Mouse (Mus musculus): Measurements from ENCODE around the gene Hmga2. TPM values are rescaled to one million over a fixed set of nuclear protein-coding genes. Genes with fewer than 3 reads are reported as not detected.

The Hmga2 gene
- polyA plus RNA-seq, 1 experiment from 2014 or later = 7.8 TPM

- ATAC-seq (replicated peaks; ENCODE audit: low FRiP score, low read depth) (no peak), DNase-seq (ENCODE audit: low spot score) (no peak)
- WGBS = 77% methylated on average over 9 of the region's 9 CpGs
- no peak for TF ChIP-seq CTCF (IDR thresholded peaks at IDR 0.05; ENCODE audit: low read depth)
- Histone ChIP-seq H3K9ac (ENCODE audit: low read depth, low read length) (no peak overlapping the region), H3K27me3 (ENCODE audit: insufficient read depth, low read length) (no peaks in the 10 kb centered on the region), H3K4me3 (replicated peaks; ENCODE audit: low read depth, low read length) (no peak overlapping the region), H3K27ac (no peak overlapping the region), H3K9me3 (replicated peaks; ENCODE audit: low read length) (no peaks in the 10 kb centered on the region), H3K4me2 (ENCODE audit: low read length) (no peak overlapping the region), H3K4me1 (replicated peaks; ENCODE audit: insufficient read depth, low read length) (0 out of 2 replicates have a peak, but pooled peaks cover 3% of the 10 kb centered on the region), H3K36me3 (ENCODE audit: insufficient read depth, low read length) (no peaks in the 10 kb centered on the region)
These were observed 31.7 kb downstream of the Hmga2 start for GRCm38 (mm10) chr10:120444463-120445070.

GRCm38 (mm10) chr10:120443757-120444311 is 32.4 kb downstream of the Hmga2 start:
- ATAC-seq (replicated peaks; ENCODE audit: low FRiP score, low read depth) (no peak), DNase-seq (ENCODE audit: low spot score) (no peak)
- no peak for TF ChIP-seq CTCF (IDR thresholded peaks at IDR 0.05; ENCODE audit: low read depth)
- 0 out of 2 replicates have a peak, but pooled peaks cover 3% of the 10 kb centered on the region for H3K4me1 ChIP-seq (replicated peaks; ENCODE audit: insufficient read depth, low read length)
- no peak overlapping the region for H3K9ac ChIP-seq (ENCODE audit: low read depth, low read length)
- WGBS = 79% methylated on average over 10 of the region's 10 CpGs
- H3K4me2 ChIP-seq (ENCODE audit: low read length) = no peak overlapping the region
- H3K9me3 ChIP-seq (replicated peaks; ENCODE audit: low read length) = no peaks in the 10 kb centered on the region
- no peak overlapping the region for H3K27ac ChIP-seq
- no peaks in the 10 kb centered on the region for H3K27me3 ChIP-seq (ENCODE audit: insufficient read depth, low read length)
- no peaks in the 10 kb centered on the region for H3K36me3 ChIP-seq (ENCODE audit: insufficient read depth, low read length)
- no peak overlapping the region for H3K4me3 ChIP-seq (replicated peaks; ENCODE audit: low read depth, low read length)

- H3K4me3 ChIP-seq (replicated peaks; ENCODE audit: low read depth, low read length) = no peak overlapping the region
- H3K4me1 ChIP-seq (replicated peaks; ENCODE audit: insufficient read depth, low read length) = no peaks in the 10 kb centered on the region
- H3K9me3 ChIP-seq (replicated peaks; ENCODE audit: low read length) = no peaks in the 10 kb centered on the region
- 39% methylated on average over 11 of the region's 11 CpGs for WGBS
- ATAC-seq (replicated peaks; ENCODE audit: low FRiP score, low read depth) (no peak), DNase-seq (ENCODE audit: low spot score) (no peak)
- no peak for TF ChIP-seq CTCF (IDR thresholded peaks at IDR 0.05; ENCODE audit: low read depth)
- 0 out of 2 replicates have a peak, but pooled peaks cover 4% of the 10 kb centered on the region for H3K36me3 ChIP-seq (ENCODE audit: insufficient read depth, low read length)
- H3K9ac ChIP-seq (ENCODE audit: low read depth, low read length) = no peak overlapping the region
- no peak overlapping the region for H3K27ac ChIP-seq
- H3K27me3 ChIP-seq (ENCODE audit: insufficient read depth, low read length) = no peaks in the 10 kb centered on the region
- H3K4me2 ChIP-seq (ENCODE audit: low read length) = no peak overlapping the region
These were observed 35.0 kb downstream of the Hmga2 start for GRCm38 (mm10) chr10:120441254-120441653.

DNA sequence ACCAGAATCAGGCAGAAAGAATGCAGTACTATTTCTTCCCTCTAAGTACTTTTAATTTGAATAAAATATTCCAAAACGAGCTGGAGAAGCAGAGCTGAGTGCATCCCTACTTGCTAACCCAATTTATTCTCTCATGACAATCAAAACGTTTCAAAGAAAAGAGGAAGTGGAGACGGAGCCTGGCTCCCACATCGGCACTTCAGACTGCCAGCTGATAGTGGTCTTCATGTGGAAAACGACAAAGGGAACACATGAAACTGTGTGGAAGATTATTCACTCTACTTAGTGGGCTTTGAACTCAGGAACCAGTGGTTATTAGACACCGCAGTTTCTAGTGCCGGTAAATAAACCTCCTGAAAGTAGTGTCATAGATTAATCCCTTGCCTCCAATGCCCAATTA is 41.8 kb downstream of the Hmga2 start:
- WGBS = 29% methylated on average over 7 of the region's 7 CpGs
- H3K27me3 ChIP-seq (ENCODE audit: insufficient read depth, low read length) = no peaks in the 10 kb centered on the region
- H3K4me2 ChIP-seq (ENCODE audit: low read length) = no peak overlapping the region
- no peak for TF ChIP-seq CTCF (IDR thresholded peaks at IDR 0.05; ENCODE audit: low read depth)
- H3K4me1 ChIP-seq (replicated peaks; ENCODE audit: insufficient read depth, low read length) = peaks cover 29% of the 10 kb centered on the region
- no peaks in the 10 kb centered on the region for H3K9me3 ChIP-seq (replicated peaks; ENCODE audit: low read length)
- no peak overlapping the region for H3K27ac ChIP-seq
- no peak for ATAC-seq (replicated peaks; ENCODE audit: low FRiP score, low read depth)
- no peak overlapping the region for H3K4me3 ChIP-seq (replicated peaks; ENCODE audit: low read depth, low read length)
- DNase-seq (ENCODE audit: low spot score) = no peak
- H3K36me3 ChIP-seq (ENCODE audit: insufficient read depth, low read length) = 0 out of 2 replicates have a peak, but pooled peaks cover 6% of the 10 kb centered on the region
- no peak overlapping the region for H3K9ac ChIP-seq (ENCODE audit: low read depth, low read length)

DNA sequence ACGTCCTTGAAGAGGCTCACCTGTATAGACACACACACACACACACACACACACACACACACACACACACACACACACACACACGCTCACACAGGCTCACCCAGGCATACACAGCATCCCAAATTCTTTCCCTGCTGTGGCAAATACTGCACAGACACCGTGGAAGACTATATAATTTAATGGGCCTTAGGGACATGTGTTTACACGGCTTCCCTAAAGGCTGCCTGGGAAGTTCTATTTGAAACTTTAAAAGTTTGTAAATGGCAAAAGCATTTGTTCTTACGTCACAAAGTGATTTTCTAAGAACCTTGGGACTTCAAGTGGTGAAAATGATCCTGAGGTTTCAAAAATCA is 42.8 kb downstream of the Hmga2 start:
- Histone ChIP-seq H3K36me3 (ENCODE audit: insufficient read depth, low read length) (0 out of 2 replicates have a peak, but pooled peaks cover 6% of the 10 kb centered on the region), H3K9me3 (replicated peaks; ENCODE audit: low read length) (no peaks in the 10 kb centered on the region), H3K27me3 (ENCODE audit: insufficient read depth, low read length) (no peaks in the 10 kb centered on the region), H3K4me1 (replicated peaks; ENCODE audit: insufficient read depth, low read length) (peaks cover 39% of the 10 kb centered on the region), H3K4me3 (replicated peaks; ENCODE audit: low read depth, low read length) (no peak overlapping the region), H3K4me2 (ENCODE audit: low read length) (no peak overlapping the region), H3K9ac (ENCODE audit: low read depth, low read length) (no peak overlapping the region), H3K27ac (0 out of 2 replicates have a peak overlapping the region, but pooled peaks have one; percentile 77)
- 10% methylated on average over 5 of the region's 5 CpGs for WGBS
- DNase-seq (ENCODE audit: low spot score) (peak; percentile 83), ATAC-seq (replicated peaks; ENCODE audit: low FRiP score, low read depth) (no peak)
- no peak for TF ChIP-seq CTCF (IDR thresholded peaks at IDR 0.05; ENCODE audit: low read depth)

GRCm38 (mm10) chr10:120432731-120433462 is 43.4 kb downstream of the Hmga2 start:
- Histone ChIP-seq H3K4me2 (ENCODE audit: low read length) (no peak overlapping the region; the same call in 1 of the 2 replicates), H3K4me1 (replicated peaks; ENCODE audit: insufficient read depth, low read length) (peaks cover 42% of the 10 kb centered on the region), H3K4me3 (replicated peaks; ENCODE audit: low read depth, low read length) (no peak overlapping the region), H3K9ac (ENCODE audit: low read depth, low read length) (no peak overlapping the region), H3K27ac (peak overlapping the region; percentile 77), H3K36me3 (ENCODE audit: insufficient read depth, low read length) (0 out of 2 replicates have a peak, but pooled peaks cover 4% of the 10 kb centered on the region), H3K27me3 (ENCODE audit: insufficient read depth, low read length) (no peaks in the 10 kb centered on the region), H3K9me3 (replicated peaks; ENCODE audit: low read length) (no peaks in the 10 kb centered on the region)
- no peak for TF ChIP-seq CTCF (IDR thresholded peaks at IDR 0.05; ENCODE audit: low read depth)
- 6% methylated on average over 9 of the region's 9 CpGs for WGBS
- ATAC-seq (replicated peaks; ENCODE audit: low FRiP score, low read depth) (peak; percentile 76), DNase-seq (ENCODE audit: low spot score) (peak; percentile 89)
